Mouse (Mus musculus) MEL-GATA-1-ER (cell line): Measurements from ENCODE around the gene Chchd6.

Experiments
- DNase-seq: peaks from one replicate; pipeline ENCODE4 v3.0.0-alpha.2; 2012; ENCODE audit warnings: low read depth; ENCODE audit errors: extremely low read depth

The Chchd6 gene

GRCm38 (mm10) chr6:89455523-89456000 is 139.9 kb downstream of the Chchd6 start:
- DNase-seq = peak; percentile 98

- no peak for DNase-seq
Measured at GRCm38 (mm10) chr6:89454437-89454836, 141.0 kb downstream of the Chchd6 start.

- DNase-seq = no peak
Measured at GRCm38 (mm10) chr6:89452976-89453674, 142.3 kb downstream of the Chchd6 start.

- no peak for DNase-seq
Measured at GRCm38 (mm10) chr6:89452356-89452755, 143.1 kb downstream of the Chchd6 start.

- DNase-seq = peak; percentile 41
Measured at GRCm38 (mm10) chr6:89448736-89449135, 146.7 kb downstream of the Chchd6 start.

- no peak for DNase-seq
Measured at GRCm38 (mm10) chr6:89440671-89441070, 154.8 kb downstream of the Chchd6 start.

- no peak for DNase-seq
Measured at GRCm38 (mm10) chr6:89431920-89432482, 163.5 kb downstream of the Chchd6 start.

GRCm38 (mm10) chr6:89430749-89431148 is 164.7 kb downstream of the Chchd6 start:
- DNase-seq = no peak

- DNase-seq = no peak
Measured at GRCm38 (mm10) chr6:89428661-89429375, 166.6 kb downstream of the Chchd6 start.

- no peak for DNase-seq
Measured at GRCm38 (mm10) chr6:89424461-89424860, 171.0 kb downstream of the Chchd6 start.

GRCm38 (mm10) chr6:89422621-89423020 is 172.8 kb downstream of the Chchd6 start:
- no peak for DNase-seq

GRCm38 (mm10) chr6:89421922-89422321 is 173.5 kb downstream of the Chchd6 start:
- DNase-seq = no peak

GRCm38 (mm10) chr6:89421503-89421902 is 173.9 kb downstream of the Chchd6 start:
- DNase-seq = no peak

- DNase-seq = no peak
Measured at GRCm38 (mm10) chr6:89420756-89421155, 174.7 kb downstream of the Chchd6 start.

- no peak for DNase-seq
Measured at GRCm38 (mm10) chr6:89420110-89420509, 175.3 kb downstream of the Chchd6 start.

GRCm38 (mm10) chr6:89419066-89419815 is 176.2 kb downstream of the Chchd6 start:
- DNase-seq = no peak

GRCm38 (mm10) chr6:89416030-89416595 is 179.3 kb downstream of the Chchd6 start:
- no peak for DNase-seq

- DNase-seq = no peak
Measured at GRCm38 (mm10) chr6:89415091-89415490, 180.4 kb downstream of the Chchd6 start.

GRCm38 (mm10) chr6:89414126-89414525 is 181.3 kb downstream of the Chchd6 start:
- DNase-seq = no peak

- no peak for DNase-seq
Measured at GRCm38 (mm10) chr6:89413481-89413884, 182.0 kb downstream of the Chchd6 start.

GRCm38 (mm10) chr6:89412562-89412961 is 182.9 kb downstream of the Chchd6 start:
- DNase-seq = no peak
